Mouse (Mus musculus) stomach, postnatal 0 days (tissue): ENCODE measurements around the gene Map3k3.

Experiments
- CTCF ChIP-seq: IDR thresholded peaks from 2 replicates; pipeline ENCODE4 v1.5.1; 2016; ENCODE audit warnings: antibody characterized with exemption, low read depth, mild to moderate bottlenecking, moderate library complexity
- EP300 ChIP-seq: optimal IDR thresholded peaks from 2 replicates; pipeline ENCODE3; 2016; ENCODE audit warnings: antibody characterized with exemption

DNA sequence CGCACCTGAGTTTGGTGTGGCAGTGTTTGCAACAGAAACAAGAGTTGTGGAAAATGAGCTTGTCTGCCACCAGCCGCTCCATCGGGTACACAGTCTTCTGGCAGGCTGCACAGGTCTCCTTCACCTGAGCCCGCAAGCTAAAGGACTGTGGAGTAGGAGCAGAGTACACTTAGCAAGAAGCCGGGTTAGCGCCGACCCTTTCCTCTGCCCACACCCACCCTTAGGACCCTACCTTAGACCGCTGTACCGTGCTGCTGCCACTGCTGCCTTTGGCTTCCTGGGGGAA lies 74.5 kb downstream of the Map3k3 start:
- no peak for TF ChIP-seq CTCF
- TF ChIP-seq EP300, result no peak
